8 mouse cellular contexts compared by ENCODE assay signal in the genomic region with DNA sequence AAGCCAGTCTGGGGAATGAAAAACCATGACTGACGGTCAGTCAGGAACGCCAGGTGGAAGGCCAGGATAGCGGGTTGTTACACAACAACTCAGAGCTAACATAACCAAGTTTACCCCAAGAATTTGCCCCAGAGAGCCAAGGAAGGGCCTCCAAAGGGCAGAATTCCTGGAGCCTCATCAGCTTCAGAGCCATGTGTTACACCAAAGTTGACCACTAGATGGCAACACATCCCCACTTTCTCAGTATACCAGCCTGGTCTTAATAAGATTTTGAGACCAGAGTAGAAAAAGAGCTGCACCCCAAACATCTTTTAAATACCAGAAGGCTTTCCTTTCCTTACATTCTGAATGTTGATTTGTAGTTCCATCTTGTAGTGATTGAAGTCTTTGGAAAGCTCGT.
A peak's percentile ranks its signal among the peaks of the same experiment; 100 is the strongest.
DNase-seq lines count a peak whose midpoint lies in the region; ATAC-seq lines count a peak whose summit lies in the region.

No protein-coding gene starts in this region.

- no peaks in the 10 kb centered on the region for H3K36me3 ChIP-seq in forebrain, embryonic 12.5 days (replicated peaks)
- no peaks in the 10 kb centered on the region for H3K36me3 ChIP-seq in intestine, embryonic 15.5 days
- H3K36me3 ChIP-seq in limb, embryonic 11.5 days (ENCODE audit: control insufficient read depth, insufficient read depth, low read length) = 0 out of 2 replicates have a peak, but pooled peaks cover 2% of the 10 kb centered on the region

- no peak overlapping the region for H3K27ac ChIP-seq in forebrain, embryonic 12.5 days
- H3K27ac ChIP-seq in intestine, embryonic 15.5 days = no peak overlapping the region
- H3K27ac ChIP-seq in limb, embryonic 11.5 days (replicated peaks; ENCODE audit: low read depth, low read length) = no peak overlapping the region

- no peaks in the 10 kb centered on the region for H3K4me1 ChIP-seq in forebrain, embryonic 12.5 days
- 0 out of 2 replicates have a peak, but pooled peaks cover 7% of the 10 kb centered on the region for H3K4me1 ChIP-seq in intestine, embryonic 15.5 days (replicated peaks)
- H3K4me1 ChIP-seq in limb, embryonic 11.5 days (ENCODE audit: control insufficient read depth, insufficient read depth, low read length) = peaks cover 4% of the 10 kb centered on the region; the same call in 1 of the 2 replicates

- H3K4me3 ChIP-seq in forebrain, embryonic 12.5 days (replicated peaks) = no peak overlapping the region
- no peak overlapping the region for H3K4me3 ChIP-seq in intestine, embryonic 15.5 days (replicated peaks)
- no peak overlapping the region for H3K4me3 ChIP-seq in limb, embryonic 11.5 days (ENCODE audit: low read depth, low read length)

- H3K9ac ChIP-seq in forebrain, embryonic 12.5 days = no peak overlapping the region
- no peak overlapping the region for H3K9ac ChIP-seq in intestine, embryonic 15.5 days
- no peak overlapping the region for H3K9ac ChIP-seq in limb, embryonic 11.5 days (ENCODE audit: low read length)

- peak; percentile 59; the same call in 1 of the 2 replicates for ATAC-seq in forebrain, embryonic 12.5 days (ENCODE audit: low FRiP score)
- ATAC-seq in intestine, embryonic 15.5 days = peak; percentile 48; the same call in 1 of the 2 replicates
- no peak for ATAC-seq in limb, embryonic 11.5 days (ENCODE audit: insufficient number of reproducible peaks, low FRiP score, low TSS enrichment, low read depth)

- H3K9me3 ChIP-seq in forebrain, embryonic 12.5 days = no peaks in the 10 kb centered on the region
- no peaks in the 10 kb centered on the region for H3K9me3 ChIP-seq in intestine, embryonic 15.5 days
- H3K9me3 ChIP-seq in limb, embryonic 11.5 days (ENCODE audit: control insufficient read depth, low read length) = no peaks in the 10 kb centered on the region

- no peak overlapping the region for H3K4me2 ChIP-seq in forebrain, embryonic 12.5 days
- H3K4me2 ChIP-seq in intestine, embryonic 15.5 days (replicated peaks) = no peak overlapping the region
- no peak overlapping the region for H3K4me2 ChIP-seq in limb, embryonic 11.5 days (ENCODE audit: low read depth, severe bottlenecking)

- DNase-seq in urinary bladder, postnatal 25 days (ENCODE audit: low spot score) = peak; percentile 64
- DNase-seq in urinary bladder, postnatal 10 days (ENCODE audit: low spot score) = no peak
- peak; percentile 24 for DNase-seq in c-Kit-negative CD71-positive TER-119-positive erythroid progenitor cells, embryonic 14.5 days (ENCODE audit: low read depth, low spot score)
- DNase-seq in limb, embryonic 11.5 days (ENCODE audit: low spot score) = peak; percentile 86
- DNase-seq in naive thymus-derived CD4-positive, alpha-beta T cell, adult 2 months (ENCODE audit: low read depth) = peak; percentile 87
- DNase-seq in thymus, postnatal 10 days (ENCODE audit: low spot score in 2 of 2) = peak; percentile 45 to 70

- no peaks in the 10 kb centered on the region for H3K27me3 ChIP-seq in forebrain, embryonic 12.5 days
- no peaks in the 10 kb centered on the region for H3K27me3 ChIP-seq in intestine, embryonic 15.5 days (replicated peaks)
- H3K27me3 ChIP-seq in limb, embryonic 11.5 days (ENCODE audit: control insufficient read depth, insufficient read depth, low read length) = no peaks in the 10 kb centered on the region

- 42% methylated on average over 4 of the region's 4 CpGs for WGBS in forebrain, embryonic 12.5 days
- 54% methylated on average over 4 of the region's 4 CpGs for WGBS in intestine, embryonic 15.5 days
- 53% methylated on average over 4 of the region's 4 CpGs for WGBS in limb, embryonic 11.5 days
